Comparison of ENCODE assay signal across 8 mouse cellular contexts in the genomic region with DNA sequence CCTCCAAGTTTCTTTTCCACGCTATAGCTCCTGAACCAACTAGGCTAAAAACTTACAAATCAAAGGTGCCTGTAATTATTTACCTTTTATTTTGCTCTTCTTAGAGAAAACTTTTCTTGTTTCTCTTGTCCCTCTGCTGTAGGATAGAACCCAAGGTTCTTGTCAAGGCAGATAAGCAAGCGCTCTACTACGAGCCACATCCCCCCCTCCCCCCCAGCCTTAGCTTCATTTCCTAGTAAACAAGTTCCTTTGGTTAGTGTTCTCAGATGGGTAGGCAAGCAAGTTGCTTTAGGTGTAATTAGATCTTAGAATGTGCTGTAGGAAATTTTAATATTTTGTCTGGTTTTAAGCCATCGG. TPM values are rescaled to one million over a fixed set of nuclear protein-coding genes. Genes with fewer than 3 reads are reported as not detected.
DNase-seq lines count a peak whose midpoint lies in the region; ATAC-seq and TF ChIP-seq lines count a peak whose summit lies in the region.

No protein-coding gene starts in this region.

- TF ChIP-seq EP300 in lung, postnatal 0 days (IDR thresholded peaks at IDR 0.05) = no peak

- peak overlapping the region; percentile 97 for H3K9ac ChIP-seq in lung, postnatal 0 days (replicated peaks; ENCODE audit: low read depth)
- H3K9ac ChIP-seq in intestine, embryonic 16.5 days (ENCODE audit: low read depth, low read length) = peak overlapping the region; percentile 97
- H3K9ac ChIP-seq in neural tube, embryonic 14.5 days (replicated peaks; ENCODE audit: low read depth, low read length) = peak overlapping the region; percentile 82

- peak overlapping the region; percentile 95 for H3K4me3 ChIP-seq in lung, postnatal 0 days (ENCODE audit: low read depth, low read length)
- H3K4me3 ChIP-seq in cortical plate, adult 2 months (ENCODE audit: insufficient read depth, low read length) = peak overlapping the region; percentile 42
- H3K4me3 ChIP-seq in intestine, embryonic 16.5 days (ENCODE audit: low read length) = peak overlapping the region; percentile 70
- peak overlapping the region; percentile 81 for H3K4me3 ChIP-seq in neural tube, embryonic 14.5 days (ENCODE audit: low read depth, low read length)

- TF ChIP-seq POLR2A in cortical plate, adult 2 months (IDR thresholded peaks at IDR 0.05; ENCODE audit: extremely low read depth, insufficient read depth, low read length) = no peak

- DNase-seq in lung, postnatal 0 days (ENCODE audit: low spot score) = peak; percentile 45
- no peak for DNase-seq in lung, postnatal 14 days
- no peak for DNase-seq in adrenal gland, adult (ENCODE audit: inconsistent age in 2 of 2, low spot score in 1 of 2)
- DNase-seq in cerebellum, postnatal 25 days = no peak
- no peak for DNase-seq in urinary bladder, postnatal 36 days (ENCODE audit: low spot score in 2 of 2)

- peak overlapping the region; percentile 70 for H3K4me2 ChIP-seq in lung, postnatal 0 days (replicated peaks; ENCODE audit: low read depth, low read length)
- peak overlapping the region; percentile 57 for H3K4me2 ChIP-seq in intestine, embryonic 16.5 days (ENCODE audit: low read depth, low read length)
- H3K4me2 ChIP-seq in neural tube, embryonic 14.5 days (ENCODE audit: low read depth, low read length) = peak overlapping the region; percentile 89

- H3K9me3 ChIP-seq in lung, postnatal 0 days (ENCODE audit: low read length) = no peaks in the 10 kb centered on the region
- H3K9me3 ChIP-seq in intestine, embryonic 16.5 days (ENCODE audit: control insufficient read depth, low read length) = no peaks in the 10 kb centered on the region
- H3K9me3 ChIP-seq in neural tube, embryonic 14.5 days (ENCODE audit: control insufficient read depth, low read length) = no peaks in the 10 kb centered on the region

- H3K4me1 ChIP-seq in lung, postnatal 0 days (ENCODE audit: insufficient read depth, low read depth, low read length) = peaks cover 17% of the 10 kb centered on the region
- peaks cover 7% of the 10 kb centered on the region; the same call in 1 of the 2 replicates for H3K4me1 ChIP-seq in cortical plate, adult 2 months (ENCODE audit: control insufficient read depth, insufficient read depth, low read length)
- H3K4me1 ChIP-seq in intestine, embryonic 16.5 days (ENCODE audit: control insufficient read depth, insufficient read depth, low read length) = peaks cover 18% of the 10 kb centered on the region
- peaks cover 22% of the 10 kb centered on the region for H3K4me1 ChIP-seq in neural tube, embryonic 14.5 days (ENCODE audit: control insufficient read depth, insufficient read depth, low read length)

- H3K27me3 ChIP-seq in lung, postnatal 0 days (replicated peaks; ENCODE audit: insufficient read depth, low read length) = no peaks in the 10 kb centered on the region
- H3K27me3 ChIP-seq in intestine, embryonic 16.5 days (replicated peaks; ENCODE audit: control insufficient read depth, insufficient read depth, low read length) = no peaks in the 10 kb centered on the region
- H3K27me3 ChIP-seq in neural tube, embryonic 14.5 days (ENCODE audit: control insufficient read depth, insufficient read depth, low read length) = no peaks in the 10 kb centered on the region

- 7% methylated on average over 4 of the region's 4 CpGs for WGBS in lung, postnatal 0 days
- 13% methylated on average over 4 of the region's 4 CpGs for WGBS in intestine, embryonic 16.5 days
- 19% methylated on average over 4 of the region's 4 CpGs for WGBS in neural tube, embryonic 14.5 days

- no peak for ATAC-seq in lung, postnatal 0 days
- peak; percentile 21; the same call in 1 of the 2 replicates for ATAC-seq in intestine, embryonic 16.5 days
- ATAC-seq in neural tube, embryonic 14.5 days (ENCODE audit: low read depth) = no peak

- 0 out of 2 replicates have a peak, but pooled peaks cover 3% of the 10 kb centered on the region for H3K36me3 ChIP-seq in lung, postnatal 0 days (ENCODE audit: insufficient read depth, low read length)
- H3K36me3 ChIP-seq in intestine, embryonic 16.5 days (ENCODE audit: control insufficient read depth, insufficient read depth, low read length) = 0 out of 2 replicates have a peak, but pooled peaks cover 3% of the 10 kb centered on the region
- H3K36me3 ChIP-seq in neural tube, embryonic 14.5 days (ENCODE audit: control insufficient read depth, insufficient read depth, low read length) = no peaks in the 10 kb centered on the region; the same call in 1 of the 2 replicates

- peak overlapping the region; percentile 99 for H3K27ac ChIP-seq in lung, postnatal 0 days (ENCODE audit: low read length)
- peak overlapping the region; percentile 60 for H3K27ac ChIP-seq in cortical plate, adult 2 months (ENCODE audit: insufficient read depth, low read length)
- H3K27ac ChIP-seq in intestine, embryonic 16.5 days (ENCODE audit: low read length) = peak overlapping the region; percentile 95
- H3K27ac ChIP-seq in neural tube, embryonic 14.5 days (ENCODE audit: low read depth, low read length) = peak overlapping the region; percentile 88; the same call in 1 of the 2 replicates

- no peak for TF ChIP-seq CTCF in lung, postnatal 0 days (IDR thresholded peaks at IDR 0.05)
- no peak for TF ChIP-seq CTCF in cortical plate, adult 2 months (IDR thresholded peaks at IDR 0.05; ENCODE audit: extremely low read depth, insufficient read depth, low read length)

RNA-seq across cellular contexts. Expression of gene Wdr78, which starts 5.7 kb away (rescaled TPM):
- polyA plus RNA-seq in lung, postnatal 0 days (2015; fragmentation: Nextera tagmentation; extraction: Ambion mirVana) = 2.8 and 5.3 TPM in 2 replicates
- 5.9 and 6.8 TPM in 2 replicates for polyA plus RNA-seq in cortical plate, adult 2 months (2012; rRNA removed)
- polyA plus RNA-seq in intestine, embryonic 16.5 days (2015; fragmentation: Nextera tagmentation; extraction: Ambion mirVana) = 1.2 and 1.7 TPM in 2 replicates
- polyA plus RNA-seq in neural tube, embryonic 14.5 days (2014; fragmentation: Nextera tagmentation; extraction: Ambion mirVana) = 4.1 and 4.5 TPM in 2 replicates

RNA-seq across cellular contexts. Expression of gene Mier1, which starts 5.8 kb away (rescaled TPM):
- polyA plus RNA-seq in lung, postnatal 0 days (2015; fragmentation: Nextera tagmentation; extraction: Ambion mirVana) = 47.1 and 49.2 TPM in 2 replicates
- 27.0 and 34.3 TPM in 2 replicates for polyA plus RNA-seq in cortical plate, adult 2 months (2012; rRNA removed)
- 22.9 and 29.8 TPM in 2 replicates for polyA plus RNA-seq in intestine, embryonic 16.5 days (2015; fragmentation: Nextera tagmentation; extraction: Ambion mirVana)
- 41.3 and 45.5 TPM in 2 replicates for polyA plus RNA-seq in neural tube, embryonic 14.5 days (2014; fragmentation: Nextera tagmentation; extraction: Ambion mirVana)

Comparison
In these comparisons a context has a peak if more than half of its experiments do, and no peak if none do; other contexts are left out.
1. H3K4me3 ChIP-seq: peak in every context shown above with its lines; median percentile 95 in lung, postnatal 0 days; 81 in neural tube, embryonic 14.5 days; 70 in intestine, embryonic 16.5 days; 42 in cortical plate, adult 2 months.